Mouse (Mus musculus) spleen, adult 2 months (tissue): ENCODE results near the gene Eif4enif1. TPM values are rescaled to one million over a fixed set of nuclear protein-coding genes. Genes with fewer than 3 reads are reported as not detected.
A peak's percentile ranks its signal among the peaks of the same experiment; 100 is the strongest.

Source experiments
- DNase-seq, 2 experiments: peaks; one replicate each; pipeline versions ENCODE4 v3.0.0 to v3.0.0-alpha.2; 2012 to 2021; ENCODE audit warnings: low spot score in 2 of 2, low read depth in 1 of 2
- H3K27ac ChIP-seq: fragments of 200-500 bp; 2 replicates; pipeline ENCODE4 v1.5.1; 2012; ENCODE audit warnings: low read length, inconsistent platforms; ENCODE audit not compliant: insufficient read depth
- H3K27me3 ChIP-seq: fragments of 200-500 bp; 2 replicates; pipeline ENCODE4 v1.6.1; 2012; ENCODE audit warnings: mild to moderate bottlenecking, moderate library complexity, low read length, inconsistent platforms; ENCODE audit not compliant: control insufficient read depth, insufficient read depth
- H3K36me3 ChIP-seq: fragments of 200-500 bp; 2 replicates; pipeline ENCODE4 v1.6.1; 2012; ENCODE audit warnings: mild to moderate bottlenecking, low read length, inconsistent platforms; ENCODE audit not compliant: control insufficient read depth, insufficient read depth
- H3K4me1 ChIP-seq: fragments of 200-500 bp; 2 replicates; pipeline ENCODE4 v1.6.1; 2011; ENCODE audit warnings: inconsistent platforms; ENCODE audit not compliant: control insufficient read depth, insufficient read depth, insufficient read length
- H3K4me3 ChIP-seq: fragments of 200-500 bp; 2 replicates; pipeline ENCODE4 v1.5.1; 2011; ENCODE audit warnings: mild to moderate bottlenecking, inconsistent platforms; ENCODE audit not compliant: insufficient read depth, insufficient read length; ENCODE audit errors: extremely low read depth
- CTCF ChIP-seq: fragments of 200-500 bp; IDR thresholded peaks from 2 replicates; pipeline ENCODE4 v1.5.1; 2011; ENCODE audit warnings: mild to moderate bottlenecking, inconsistent platforms; ENCODE audit not compliant: insufficient read depth, insufficient read length, insufficient replicate concordance; ENCODE audit errors: extremely low read depth
- POLR2A ChIP-seq: fragments of 200-500 bp; IDR thresholded peaks from 2 replicates; pipeline ENCODE4 v1.6.1; 2011; ENCODE audit warnings: low read depth, low read length, inconsistent platforms
- WGBS: fragments of 180-500 bp; shearing (Covaris S2); methylation state at CpG from one replicate; pipeline ENCODE4 v1.1.7; 2018; 5-methylcytosine and 5-hydroxymethylcytosine counted together
- polyA plus RNA-seq: library from polyadenylated mRNA; depleted of rRNA; stranded (reverse); fragments of >200 nt; gene quantifications from 2 replicates; pipeline ENCODE4 v1.2.3, GENCODE M21; 2012

Eif4enif1 gene
- polyA plus RNA-seq, 1 experiment, result 34.3 TPM

DNA sequence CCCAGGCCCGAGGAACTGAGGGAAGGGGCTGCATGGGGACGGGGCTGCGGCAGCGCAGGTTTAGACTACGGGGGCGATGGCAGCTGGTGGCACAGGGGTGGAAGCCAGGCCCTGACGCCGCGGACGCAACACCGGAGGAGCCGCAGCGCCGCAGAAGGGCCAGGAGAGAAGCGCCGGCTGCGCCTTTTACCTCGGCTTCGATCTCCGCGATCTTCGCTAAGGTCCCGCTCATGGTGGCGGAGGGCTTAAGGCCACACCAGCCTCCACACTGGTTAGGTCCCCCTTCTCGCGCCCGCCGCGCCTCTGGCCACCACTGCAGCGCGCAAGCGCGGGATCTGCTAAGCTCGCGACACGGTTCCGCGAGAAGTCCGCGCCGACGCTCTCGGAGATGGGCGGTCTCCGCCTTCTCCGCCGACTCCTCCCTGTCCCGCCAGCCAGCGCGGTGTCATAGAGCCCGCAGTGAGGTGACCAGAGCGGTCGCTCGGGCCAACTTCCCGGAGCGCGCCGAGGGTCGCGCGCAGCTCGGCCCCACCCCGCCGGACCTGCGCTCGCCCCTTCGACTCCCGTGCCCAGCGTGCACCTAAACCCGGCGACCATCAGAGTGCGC lies 64.0 kb downstream of the Eif4enif1 start, which contains the start of gene Drg1:
Gene Drg1 (minus strand): TSS at position 337 of the 607 bp plus-strand sequence.
- DNase-seq, result peak; percentile 79 to 91
- Histone ChIP-seq H3K27me3 (no peaks in the 10 kb centered on the region), H3K27ac (peak within 1 kb of the TSS; percentile 79), H3K36me3 (peaks cover 10% of the 10 kb centered on the region), H3K4me3 (peak within 1 kb of the TSS; percentile 85), H3K4me1 (peaks cover 9% of the 10 kb centered on the region)
- TF ChIP-seq CTCF (no peak), POLR2A (peak; percentile 85)
- WGBS, result 1% methylated on average over 72 of the region's 72 CpGs

DNA sequence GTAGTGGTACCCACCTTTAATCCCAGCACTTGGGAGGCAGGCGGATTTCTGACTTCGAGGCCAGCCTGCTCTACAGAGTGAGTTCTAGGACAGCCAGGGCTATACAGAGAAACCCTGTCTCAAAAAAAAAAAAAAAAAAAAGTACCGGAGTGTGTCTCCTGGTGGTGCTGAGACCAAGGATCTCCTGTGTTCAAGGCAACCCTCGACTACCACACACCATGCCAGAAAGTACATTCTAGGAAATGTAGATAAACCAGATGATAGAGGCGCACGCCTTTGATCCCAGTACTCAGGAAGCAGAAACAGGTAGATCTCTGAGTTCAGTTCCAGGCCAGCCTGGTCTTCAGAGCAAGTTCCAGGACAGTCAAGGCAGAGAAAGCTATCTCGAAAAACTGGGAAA lies 64.9 kb downstream of the Eif4enif1 start:
- no peaks in the 10 kb centered on the region for H3K27me3 ChIP-seq
- peaks cover 9% of the 10 kb centered on the region for H3K4me1 ChIP-seq
- peaks cover 8% of the 10 kb centered on the region; the same call in 1 of the 2 replicates for H3K36me3 ChIP-seq
- no peak for DNase-seq
- TF ChIP-seq POLR2A, result no peak
- TF ChIP-seq CTCF, result no peak
- 42% methylated on average over 7 of the region's 7 CpGs for WGBS
- no peak overlapping the region for H3K4me3 ChIP-seq
- no peak overlapping the region for H3K27ac ChIP-seq

DNA sequence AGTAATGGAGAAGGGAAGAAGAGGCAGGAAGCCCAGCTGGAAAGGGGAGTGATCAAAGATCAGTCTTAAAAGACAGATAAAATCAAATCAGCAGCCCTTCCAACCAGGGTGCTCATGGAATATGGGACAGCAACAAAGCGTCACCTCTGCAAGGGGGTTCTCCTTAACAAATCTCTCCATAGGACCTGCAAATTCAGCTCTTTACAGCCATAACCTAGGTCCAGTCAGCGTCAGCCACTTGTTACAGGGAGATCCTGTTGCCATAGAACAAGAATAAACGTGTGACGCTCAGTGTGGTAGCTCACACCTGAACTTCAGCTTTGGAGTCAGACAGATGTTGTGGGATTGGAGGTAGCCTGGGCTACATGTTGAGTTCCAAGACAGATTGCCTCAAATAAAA lies 67.0 kb downstream of the Eif4enif1 start:
- no peaks in the 10 kb centered on the region for H3K27me3 ChIP-seq
- no peaks in the 10 kb centered on the region for H3K36me3 ChIP-seq
- peaks cover 9% of the 10 kb centered on the region for H3K4me1 ChIP-seq
- no peak for TF ChIP-seq CTCF
- no peak for TF ChIP-seq POLR2A
- 82% methylated on average over 4 of the region's 4 CpGs for WGBS
- DNase-seq, result no peak
- H3K4me3 ChIP-seq, result no peak overlapping the region
- H3K27ac ChIP-seq, result no peak overlapping the region

DNA sequence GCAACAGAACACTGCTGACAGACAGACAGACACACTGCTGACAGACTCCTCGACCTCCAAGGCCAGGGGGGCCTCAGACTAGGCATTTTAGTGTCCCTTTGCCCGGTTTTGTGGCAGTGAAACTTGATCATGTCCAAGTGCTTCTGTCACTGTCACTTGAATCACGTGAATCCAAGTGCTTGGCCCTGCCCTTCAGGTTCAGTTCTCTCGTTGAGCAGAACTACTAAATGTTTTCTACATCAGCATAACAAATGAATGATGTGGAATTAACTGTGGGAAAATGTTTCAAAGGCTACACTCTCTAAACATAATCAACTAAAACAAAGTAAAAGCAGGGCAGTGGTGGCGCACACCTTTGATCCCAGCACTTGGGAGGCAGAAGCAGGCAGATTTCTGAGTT lies 76.2 kb downstream of the Eif4enif1 start:
- WGBS, result 80% methylated on average over 5 of the region's 5 CpGs
- H3K4me3 ChIP-seq, result no peak overlapping the region
- no peaks in the 10 kb centered on the region for H3K36me3 ChIP-seq
- no peak for TF ChIP-seq CTCF
- no peak for TF ChIP-seq POLR2A
- no peak for DNase-seq
- H3K27me3 ChIP-seq, result no peaks in the 10 kb centered on the region
- H3K27ac ChIP-seq, result no peak overlapping the region
- H3K4me1 ChIP-seq, result no peaks in the 10 kb centered on the region

DNA sequence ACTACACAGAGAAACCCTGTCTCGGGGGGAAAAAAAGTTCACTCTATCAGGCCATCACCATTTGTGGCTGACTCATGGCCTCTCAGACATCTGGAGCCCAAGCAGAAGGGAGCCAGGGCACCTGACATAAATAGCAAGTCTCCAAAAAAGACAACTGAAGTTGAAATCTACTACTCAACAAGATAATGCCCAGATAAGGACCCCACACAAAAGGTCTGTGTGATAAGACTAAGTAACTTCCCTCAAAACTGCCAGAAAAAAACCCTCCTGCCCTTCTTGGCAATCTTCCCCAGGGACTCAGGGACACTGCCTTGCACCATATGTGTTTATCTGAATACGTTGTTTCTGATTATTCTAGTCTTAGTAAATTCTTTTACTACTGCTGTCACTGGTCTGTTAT lies 77.5 kb downstream of the Eif4enif1 start:
- Histone ChIP-seq H3K4me3 (no peak overlapping the region), H3K27me3 (no peaks in the 10 kb centered on the region), H3K4me1 (no peaks in the 10 kb centered on the region), H3K27ac (no peak overlapping the region), H3K36me3 (no peaks in the 10 kb centered on the region)
- no peak for DNase-seq
- TF ChIP-seq POLR2A (no peak), CTCF (no peak)
- WGBS, result 80% methylated on average over 2 of the region's 2 CpGs

DNA sequence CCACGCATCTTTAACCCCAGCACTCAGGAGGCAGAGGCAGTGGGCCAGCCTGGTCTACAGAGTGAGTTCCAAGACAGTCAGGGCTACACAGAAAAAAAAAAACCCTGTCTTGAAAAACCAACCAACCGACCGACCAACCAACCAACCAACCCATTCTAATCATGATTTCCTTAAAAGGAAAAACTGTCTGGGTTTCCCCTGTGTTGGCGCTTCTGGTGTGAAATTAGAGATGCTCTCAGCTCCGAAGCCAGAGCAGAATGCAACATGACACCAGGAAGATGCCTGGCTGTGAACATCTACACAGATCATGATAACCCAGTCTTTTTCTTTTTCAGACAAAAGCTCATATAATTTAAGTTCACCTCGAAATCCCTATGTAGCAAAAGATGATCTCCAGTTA lies 80.7 kb downstream of the Eif4enif1 start:
- no peaks in the 10 kb centered on the region for H3K4me1 ChIP-seq
- TF ChIP-seq POLR2A, result no peak
- no peak for TF ChIP-seq CTCF
- H3K27ac ChIP-seq, result no peak overlapping the region
- no peaks in the 10 kb centered on the region for H3K36me3 ChIP-seq
- H3K4me3 ChIP-seq, result no peak overlapping the region
- 87% methylated on average over 6 of the region's 6 CpGs for WGBS
- DNase-seq, result no peak
- H3K27me3 ChIP-seq, result no peaks in the 10 kb centered on the region

DNA sequence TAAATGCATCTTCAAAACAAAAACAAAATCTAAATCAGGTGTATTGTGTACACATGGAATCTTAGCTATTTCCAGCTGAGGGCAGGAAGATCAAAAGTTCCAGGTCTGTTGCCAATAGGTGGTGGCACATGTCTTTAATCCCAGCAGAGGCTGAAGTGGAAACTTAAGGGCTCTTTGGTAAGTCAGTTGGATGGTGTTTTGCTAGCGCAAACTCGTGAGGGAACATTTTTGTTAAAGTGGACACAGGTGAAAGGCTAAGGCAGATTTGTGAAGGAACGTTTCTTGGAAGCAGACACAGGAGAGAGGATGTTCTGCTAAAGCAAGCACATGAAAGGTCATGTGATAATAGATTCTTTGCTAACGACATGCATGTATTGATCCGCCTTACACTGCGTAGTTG lies 81.5 kb downstream of the Eif4enif1 start:
- no peak for DNase-seq
- no peaks in the 10 kb centered on the region for H3K36me3 ChIP-seq
- H3K27me3 ChIP-seq, result no peaks in the 10 kb centered on the region
- H3K27ac ChIP-seq, result no peak overlapping the region
- no peak overlapping the region for H3K4me3 ChIP-seq
- TF ChIP-seq POLR2A, result no peak
- no peak for TF ChIP-seq CTCF
- 94% methylated on average over 6 of the region's 6 CpGs for WGBS
- H3K4me1 ChIP-seq, result no peaks in the 10 kb centered on the region
